Comparison of ENCODE assay signal across 12 mouse cellular contexts in genomic region chr3:35971149-35971548, GRCm38 (mm10).
"Had no signal": no experiment of that assay in that cellular context is flagged by ENCODE, and none has a peak within 500 bp of the region (broad histone marks: within the 10 kb centered on the region; RNA-seq: fewer than 3 reads in every experiment).

No protein-coding gene starts in this region.

- DNase-seq: liver, postnatal 0 days; lung, adult 2 months; lung, postnatal 4 days; midbrain, embryonic 14.5 days; retina, postnatal 1 day; right cerebral cortex, adult 18-20 months; right cerebral cortex, postnatal 25 days; right cerebral cortex, postnatal 4 days; spleen, adult 18-20 months; thymus, adult 2 months; thymus, postnatal 25 days; thymus, postnatal 4 days had no signal
